Mouse (Mus musculus) urinary bladder, postnatal 25 days (tissue): ENCODE results near the gene Cdc42ep5.

Experiments used
- DNase-seq: peaks from one replicate; pipeline ENCODE4 v3.0.0; 2022; ENCODE audit warnings: low spot score

Gene Cdc42ep5

DNA sequence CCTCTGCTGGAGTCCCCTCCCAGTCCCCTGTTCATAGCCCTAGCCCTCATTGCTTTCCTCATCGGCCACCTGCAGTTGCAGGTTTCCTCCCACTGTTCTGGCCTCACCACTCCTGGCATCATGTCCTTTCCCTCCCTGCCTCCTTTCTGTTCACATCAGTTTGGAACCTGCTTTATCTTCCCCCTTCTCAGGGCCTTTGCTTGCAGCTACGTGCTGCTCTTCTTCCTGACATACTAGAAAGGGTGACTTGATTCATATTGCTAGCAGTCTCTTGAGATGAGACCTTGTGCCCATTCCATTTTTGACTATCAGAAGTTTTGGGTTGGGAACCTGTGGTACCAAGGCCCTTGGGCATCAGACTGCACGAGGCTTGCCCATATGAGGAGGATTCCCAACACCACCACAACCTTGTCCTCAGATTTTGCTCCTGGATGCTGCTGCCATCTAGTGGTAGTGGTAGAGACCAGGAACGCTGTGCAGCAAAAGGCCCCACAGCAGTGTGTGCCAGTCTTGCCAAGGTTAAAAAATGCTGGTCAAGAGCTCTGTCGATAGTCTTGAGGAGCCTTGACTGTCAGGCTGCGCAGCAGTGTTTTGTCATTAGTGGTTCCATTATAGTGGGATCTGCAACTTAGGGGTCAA is 19.0 kb downstream of the Cdc42ep5 start:
- DNase-seq: peak; percentile 51

GRCm38 (mm10) chr7:4144766-4145551 is 19.7 kb downstream of the Cdc42ep5 start:
- no peak for DNase-seq

DNA sequence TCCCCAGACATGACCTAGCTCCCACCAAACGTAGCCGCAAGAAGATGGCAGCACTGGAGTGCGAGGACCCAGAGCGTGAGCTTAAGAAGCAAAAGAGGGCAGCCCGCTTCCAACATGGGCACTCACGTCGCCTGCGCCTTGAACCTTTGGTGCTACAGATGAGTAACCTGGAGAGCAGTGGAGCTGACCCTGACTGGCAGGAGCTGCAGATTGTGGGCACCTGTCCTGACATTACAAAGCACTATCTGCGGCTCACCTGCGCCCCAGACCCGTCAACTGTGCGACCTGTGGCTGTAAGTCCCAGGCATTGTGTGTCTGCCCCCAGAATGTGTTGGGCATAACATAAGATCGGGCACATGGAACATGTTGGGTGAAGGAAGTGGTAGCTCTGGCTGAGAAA is 20.6 kb downstream of the Cdc42ep5 start:
- DNase-seq: no peak

DNA sequence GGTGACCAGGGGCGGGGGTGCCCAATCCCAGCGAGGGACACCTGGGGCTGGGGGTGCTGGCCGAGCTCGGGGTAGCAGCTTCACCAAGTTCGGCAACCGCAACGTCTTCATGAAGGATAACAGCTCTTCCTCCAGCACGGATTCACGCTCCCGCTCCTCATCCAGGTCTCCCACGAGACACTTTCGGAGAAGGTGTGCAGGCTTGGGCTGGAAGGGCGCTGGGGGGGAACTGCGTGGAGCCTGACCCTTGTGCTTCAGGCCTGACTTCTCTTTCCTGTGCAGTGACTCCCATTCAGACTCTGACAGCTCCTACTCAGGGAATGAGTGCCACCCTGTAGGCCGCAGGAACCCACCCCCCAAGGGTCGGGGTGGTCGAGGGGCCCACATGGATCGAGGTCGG is 21.2 kb downstream of the Cdc42ep5 start:
- no peak for DNase-seq

DNA sequence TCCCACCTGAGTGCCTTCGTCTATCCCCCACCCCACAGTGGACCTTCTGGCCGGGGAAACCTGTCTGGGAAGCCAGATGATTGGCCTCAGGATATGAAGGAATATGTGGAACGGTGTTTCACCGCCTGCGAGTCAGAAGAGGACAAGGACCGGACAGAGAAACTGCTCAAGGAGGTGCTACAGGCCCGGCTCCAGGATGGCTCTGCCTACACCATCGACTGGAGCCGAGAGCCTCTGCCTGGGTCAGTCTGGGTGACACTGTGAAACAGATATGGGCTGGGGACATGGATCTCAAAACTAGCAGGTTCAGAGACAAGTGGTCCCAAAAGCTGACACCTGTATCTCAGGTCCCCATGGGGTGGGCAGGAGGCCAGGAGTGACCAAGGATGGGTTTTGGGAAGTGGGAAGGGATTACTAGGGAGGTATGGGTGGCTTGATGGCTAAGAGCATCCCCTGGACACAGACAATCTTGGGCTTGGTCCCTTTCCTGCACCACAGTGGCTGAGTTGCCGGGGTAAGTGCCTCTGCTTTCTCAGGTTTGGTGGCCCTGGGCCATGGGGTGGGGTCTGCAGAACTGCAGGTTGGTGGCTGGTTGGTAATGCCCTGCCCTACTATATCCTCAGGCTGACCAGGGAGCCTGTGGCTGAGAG is 21.7 kb downstream of the Cdc42ep5 start:
- no peak for DNase-seq

- no peak for DNase-seq
Observed at GRCm38 (mm10) chr7:4141648-4142325, 22.9 kb downstream of the Cdc42ep5 start.

DNA sequence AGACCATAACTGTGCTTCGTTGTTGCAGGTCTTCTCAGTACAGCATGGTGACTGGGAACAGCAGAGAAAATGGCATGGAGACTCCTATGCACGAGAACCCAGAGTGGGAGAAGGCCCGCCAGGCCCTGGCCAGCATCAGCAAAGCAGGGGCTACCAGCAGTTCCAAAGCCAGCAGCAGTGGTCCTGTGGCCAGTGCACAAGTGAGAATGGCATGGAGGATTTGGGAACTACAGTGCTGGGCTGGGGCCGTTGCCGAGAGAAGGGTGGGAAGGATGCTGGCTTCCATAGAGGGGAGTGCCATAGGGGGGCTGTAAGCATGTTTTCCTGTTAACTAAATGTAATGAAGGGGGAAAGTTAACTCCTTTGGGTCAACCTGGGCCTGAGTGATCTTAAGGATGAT is 25.3 kb downstream of the Cdc42ep5 start:
- no peak for DNase-seq

GRCm38 (mm10) chr7:4138671-4139070 is 26.0 kb downstream of the Cdc42ep5 start:
- DNase-seq: no peak

GRCm38 (mm10) chr7:4138181-4138580 is 26.5 kb downstream of the Cdc42ep5 start:
- DNase-seq: no peak

- no peak for DNase-seq
Observed at GRCm38 (mm10) chr7:4137746-4138145, 26.9 kb downstream of the Cdc42ep5 start.

- peak; percentile 95 for DNase-seq
Observed at GRCm38 (mm10) chr7:4136771-4137531, 27.7 kb downstream of the Cdc42ep5 start, which contains the start of gene Leng8. Gene Leng8, plus strand, starts transcription at chr7:4137039.

DNA sequence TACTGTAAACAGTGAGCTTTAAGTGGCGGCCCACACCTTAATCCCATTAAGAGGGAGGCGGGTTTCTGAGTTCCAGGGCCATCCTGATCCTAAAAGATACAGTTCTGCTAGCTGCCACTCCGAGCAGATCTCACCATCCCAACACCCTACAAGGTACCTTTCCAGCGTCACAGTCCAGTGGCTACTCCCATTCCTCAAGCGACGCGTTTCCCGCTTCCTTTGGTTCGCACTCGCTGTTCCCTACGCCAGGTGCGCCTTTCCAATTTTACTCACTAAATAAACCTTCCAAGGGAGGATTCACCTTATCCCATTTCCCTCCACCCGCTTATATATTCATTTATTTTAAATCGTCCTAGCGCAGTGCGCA is 28.3 kb downstream of the Cdc42ep5 start:
- DNase-seq: no peak

DNA sequence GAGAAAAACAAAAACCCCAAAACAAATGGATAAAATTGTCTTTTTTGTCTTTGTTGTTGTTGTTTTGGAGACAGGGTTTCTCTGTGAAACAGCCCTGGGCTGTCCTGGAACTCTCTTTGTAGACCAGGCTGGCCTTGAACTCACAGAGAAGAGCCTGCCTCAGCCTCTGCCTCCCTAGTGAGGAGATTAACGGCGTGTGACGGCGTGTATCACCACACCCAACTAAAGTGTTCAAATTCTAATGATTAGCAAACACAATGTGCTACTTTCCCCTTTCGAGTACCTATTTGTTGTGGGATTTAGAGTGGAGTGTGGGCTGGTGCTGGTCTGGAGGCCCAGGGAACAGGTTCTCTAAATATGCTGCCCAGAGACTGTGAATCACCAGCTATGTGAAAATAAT is 29.7 kb downstream of the Cdc42ep5 start:
- no peak for DNase-seq

- DNase-seq: no peak
Observed at GRCm38 (mm10) chr7:4132998-4133397, 31.7 kb downstream of the Cdc42ep5 start.

- DNase-seq: no peak
Observed at GRCm38 (mm10) chr7:4132581-4132980, 32.1 kb downstream of the Cdc42ep5 start.

GRCm38 (mm10) chr7:4131964-4132363 is 32.7 kb downstream of the Cdc42ep5 start:
- DNase-seq: no peak

DNA sequence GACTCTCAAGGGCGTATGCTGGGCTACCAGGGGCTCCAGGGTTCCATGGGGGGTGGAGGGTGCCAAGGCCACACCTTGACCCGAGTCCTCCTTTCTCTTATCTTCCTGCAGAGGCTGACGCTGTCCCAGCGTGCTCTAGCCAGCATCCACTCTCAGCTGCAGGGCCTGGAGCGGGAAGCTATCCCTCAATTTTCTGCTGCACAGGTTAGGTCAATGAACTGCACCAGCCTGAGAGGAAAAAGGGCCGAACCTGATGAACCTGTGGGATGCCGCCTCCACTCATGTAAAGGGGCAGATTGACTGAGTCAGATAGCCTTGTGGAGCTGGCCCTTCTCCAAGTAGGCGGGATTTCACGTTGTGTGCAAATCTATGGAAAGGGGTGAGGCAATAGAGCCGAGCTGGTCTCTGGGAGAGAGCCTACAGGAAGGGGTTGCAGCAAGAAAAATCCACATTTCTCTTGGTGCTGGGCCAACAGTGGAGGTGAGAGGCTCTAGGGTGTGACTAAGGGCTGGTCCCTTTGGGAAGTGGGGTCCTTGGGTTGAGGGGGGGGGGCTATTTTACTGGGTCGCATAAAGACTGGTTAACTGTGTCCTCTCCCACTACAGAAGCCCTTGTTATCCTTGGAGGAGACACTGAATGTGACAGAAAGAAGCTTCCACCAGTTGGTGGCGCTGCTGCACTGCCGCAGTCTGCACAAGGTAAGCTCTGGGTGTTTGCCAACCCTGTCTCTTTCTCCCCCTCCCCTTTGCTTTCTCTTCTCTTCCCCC is 33.8 kb downstream of the Cdc42ep5 start:
- DNase-seq: peak; percentile 83

DNA sequence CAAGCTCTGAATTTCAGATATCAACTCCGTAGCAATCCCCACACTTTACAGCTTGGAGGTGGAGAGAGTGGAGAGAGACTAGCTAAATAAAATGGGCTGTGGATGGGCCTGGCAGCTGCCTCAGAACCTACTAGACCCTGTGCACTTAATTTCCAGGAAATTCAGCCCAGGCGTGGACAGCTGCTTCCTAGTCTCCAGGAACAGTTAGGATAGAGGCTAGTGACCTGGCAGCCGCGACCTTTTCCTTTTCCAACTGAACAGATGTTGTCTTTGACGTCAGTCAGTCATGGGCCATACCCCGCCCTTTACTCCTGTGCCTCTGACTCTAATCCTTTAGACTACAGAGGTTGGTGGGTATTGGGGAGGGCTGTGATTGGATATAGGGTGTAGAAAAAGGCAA is 35.8 kb downstream of the Cdc42ep5 start:
- no peak for DNase-seq

DNA sequence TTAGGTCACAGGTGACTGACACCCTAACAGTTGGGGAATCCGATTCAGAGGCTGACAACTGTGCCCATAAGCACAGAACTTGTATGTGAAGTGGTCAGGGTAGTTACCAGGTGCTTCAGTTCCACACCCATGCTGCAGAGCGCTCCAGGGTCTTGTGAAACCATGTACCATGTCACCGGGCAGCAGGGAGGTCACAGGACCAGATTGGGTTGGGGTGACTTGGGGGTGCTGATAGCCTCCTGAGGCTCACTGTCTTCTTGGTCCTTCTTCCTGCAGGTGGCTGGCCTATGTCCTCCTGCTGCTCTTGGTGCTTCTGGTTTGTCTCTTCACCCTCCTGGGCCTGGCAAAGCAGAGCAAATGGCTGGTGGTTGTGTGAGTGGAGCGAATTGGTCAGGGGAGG is 36.8 kb downstream of the Cdc42ep5 start:
- DNase-seq: no peak

DNA sequence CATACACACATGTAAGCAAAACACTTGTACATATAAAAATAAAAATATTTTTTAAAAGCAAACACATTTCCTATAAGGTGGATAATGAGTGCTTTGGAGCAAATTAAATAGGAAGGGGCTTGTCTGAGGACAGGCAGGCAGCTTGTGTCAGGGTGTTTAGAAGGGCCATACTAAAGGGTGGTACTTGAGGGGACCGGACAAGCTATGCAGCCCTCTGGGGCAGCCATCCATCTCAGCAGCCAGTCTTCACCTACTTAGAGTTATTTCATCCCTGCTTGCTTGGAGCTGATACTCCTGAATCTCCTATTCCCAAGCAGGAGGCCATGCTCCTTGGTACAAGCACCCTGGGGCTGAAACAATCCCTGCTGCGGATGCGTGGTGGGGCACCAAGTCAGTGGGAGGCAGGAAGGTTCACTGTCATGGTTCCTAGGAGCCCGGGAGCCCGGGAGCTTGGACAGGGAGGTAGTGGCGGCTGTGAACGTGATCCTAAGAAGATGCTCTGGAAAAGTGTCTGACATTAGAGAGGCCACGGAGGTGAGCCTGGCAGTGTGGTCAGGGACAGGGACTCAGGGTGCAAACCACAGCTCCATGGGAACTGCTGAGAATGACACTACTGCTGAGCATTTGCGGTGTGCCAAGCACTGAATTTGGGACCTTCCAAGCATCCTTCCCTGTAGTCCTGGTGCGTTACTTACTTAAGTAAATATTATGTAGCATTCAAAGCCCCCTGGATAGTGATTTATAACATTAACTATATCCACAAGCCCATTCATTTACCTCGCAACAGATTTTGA is 37.5 kb downstream of the Cdc42ep5 start:
- DNase-seq: no peak
